Mouse (Mus musculus) ES-E14 (cell line): Measurements from ENCODE around the gene Gm20671. TPM values are rescaled to one million over a fixed set of nuclear protein-coding genes. Genes with fewer than 3 reads are reported as not detected.
A peak's percentile ranks its signal among the peaks of the same experiment; 100 is the strongest.

Experiments used
- DNase-seq: peaks from one replicate; pipeline ENCODE4 v3.0.0-alpha.2; 2013; ENCODE audit warnings: low read depth, low spot score
- H3K27ac ChIP-seq: 2 replicates; pipeline ENCODE4 v1.5.1; 2012; ENCODE audit warnings: low read depth, mild to moderate bottlenecking, low read length, moderate library complexity, mixed read lengths; ENCODE audit not compliant: poor library complexity, insufficient read depth, severe bottlenecking
- H3K36me3 ChIP-seq: 2 replicates; pipeline ENCODE4 v1.6.1; 2012; ENCODE audit warnings: mild to moderate bottlenecking, low read length, moderate library complexity, mixed read lengths; ENCODE audit not compliant: control insufficient read depth, poor library complexity, insufficient read depth, severe bottlenecking
- H3K4me1 ChIP-seq, 2 experiments: fragments of 150-350 bp in 1 of 2; sonication (generic) in 1 of 2; 2 replicates each; pipeline ENCODE4 v1.6.1; 2012; ENCODE audit warnings: low read length in 2 of 2, mild to moderate bottlenecking in 1 of 2, mixed read lengths in 1 of 2; ENCODE audit not compliant: control insufficient read depth in 2 of 2, insufficient read depth in 2 of 2, poor library complexity in 1 of 2
- H3K4me3 ChIP-seq, 2 experiments: fragments of 150-350 bp in 1 of 2; sonication (generic) in 1 of 2; 2 replicates each; pipeline ENCODE4 v1.5.1; 2012; ENCODE audit warnings: low read length in 2 of 2, low read depth in 1 of 2, mild to moderate bottlenecking in 1 of 2, mixed read lengths in 1 of 2; ENCODE audit not compliant: insufficient read depth in 1 of 2, poor library complexity in 1 of 2, severe bottlenecking in 1 of 2
- H3K9ac ChIP-seq: 2 replicates; pipeline ENCODE4 v1.6.1; 2012; ENCODE audit warnings: low read depth, mild to moderate bottlenecking, low read length, mixed read lengths; ENCODE audit not compliant: poor library complexity, insufficient read depth, severe bottlenecking
- H3K9me3 ChIP-seq: fragments of 150-350 bp; sonication (generic); 2 replicates; pipeline ENCODE4 v1.6.1; 2012; ENCODE audit warnings: low read depth, mild to moderate bottlenecking, low read length; ENCODE audit not compliant: control insufficient read depth, insufficient read depth
- CHD2 ChIP-seq: IDR thresholded peaks from 2 replicates; pipeline ENCODE4 v1.6.1; 2014; ENCODE audit warnings: mild to moderate bottlenecking, low read depth, low read length, inconsistent platforms
- HCFC1 ChIP-seq: IDR thresholded peaks from 2 replicates; pipeline ENCODE4 v1.6.1; 2012; ENCODE audit warnings: low read length, inconsistent platforms, borderline replicate concordance; ENCODE audit not compliant: insufficient read depth
- MAFK ChIP-seq: IDR thresholded peaks from 2 replicates; pipeline ENCODE4 v1.6.1; 2014; ENCODE audit warnings: mild to moderate bottlenecking, low read depth, low read length, inconsistent platforms; ENCODE audit not compliant: insufficient read depth
- ZC3H11A ChIP-seq: IDR thresholded peaks from 2 replicates; pipeline ENCODE4 v1.6.1; 2012; ENCODE audit warnings: low read depth, mild to moderate bottlenecking, inconsistent platforms, low read length, borderline replicate concordance
- ZNF384 ChIP-seq: IDR thresholded peaks from 2 replicates; pipeline ENCODE4 v1.6.1; 2012; ENCODE audit warnings: low read depth, low read length, inconsistent platforms
- in situ Hi-C, 2 experiments: fragments of 600-800 bp; cut with MboI; formaldehyde crosslinking; loops; one replicate each; pipeline ENCODE4 v1.15.1; 2025; ENCODE audit warnings: low sequenced_read_pairs in 2 of 2, inconsistent platforms in 1 of 2; ENCODE audit not compliant: unreplicated experiment in 2 of 2
- total RNA-seq: library from RNA; depleted of rRNA; stranded (reverse); fragments of 300-350 nt; gene quantifications from 2 replicates; pipeline ENCODE4 v1.2.3, GENCODE M21; 2012

Gene Gm20671
- total RNA-seq, 1 experiment, result not detected

GRCm38 (mm10) chr5:32718916-32719315, 108.0 kb downstream of the Gm20671 start:
- no peak for TF ChIP-seq MAFK
- TF ChIP-seq ZNF384, result no peak
- TF ChIP-seq HCFC1, result no peak
- TF ChIP-seq CHD2, result no peak
- TF ChIP-seq ZC3H11A, result no peak
- Histone ChIP-seq H3K4me1 (peaks cover 0 to 8% of the 10 kb centered on the region in 2 experiments; a peak in 2 of 4 replicates), H3K9me3 (no peaks in the 10 kb centered on the region), H3K36me3 (no peaks in the 10 kb centered on the region), H3K9ac (no peak overlapping the region), H3K27ac (no peak overlapping the region), H3K4me3 (no peak overlapping the region)
- DNase-seq, result no peak
- in situ Hi-C loops, result no loop called here

- no peak for TF ChIP-seq CHD2
- TF ChIP-seq MAFK, result no peak
- TF ChIP-seq ZC3H11A, result no peak
- no peak for TF ChIP-seq ZNF384
- no peak for TF ChIP-seq HCFC1
- Histone ChIP-seq H3K27ac (no peak overlapping the region), H3K9ac (no peak overlapping the region), H3K4me1 (peaks cover 0 to 8% of the 10 kb centered on the region in 2 experiments; a peak in 2 of 4 replicates), H3K9me3 (no peaks in the 10 kb centered on the region), H3K36me3 (no peaks in the 10 kb centered on the region), H3K4me3 (no peak overlapping the region)
- no peak for DNase-seq
- in situ Hi-C loops, result no loop called here
Observed at GRCm38 (mm10) chr5:32717726-32718125, 109.2 kb downstream of the Gm20671 start.

GRCm38 (mm10) chr5:32713703-32714467, 113.0 kb downstream of the Gm20671 start:
- DNase-seq, result peak; percentile 77
- H3K4me1 ChIP-seq, result peaks cover 0 to 2% of the 10 kb centered on the region in 2 experiments; a peak in 1 of 4 replicates
- H3K36me3 ChIP-seq, result no peaks in the 10 kb centered on the region
- peak overlapping the region; percentile 32; the same call in 1 of the 2 replicates for H3K9ac ChIP-seq
- H3K27ac ChIP-seq, result peak overlapping the region; percentile 74; the same call in 1 of the 2 replicates
- peak overlapping the region in 1 of 2 experiments; percentile 57; a peak in 2 of 4 replicates for H3K4me3 ChIP-seq
- TF ChIP-seq HCFC1, result peak; percentile 92
- no peak for TF ChIP-seq MAFK
- in situ Hi-C loops, result no loop called here
- H3K9me3 ChIP-seq, result no peaks in the 10 kb centered on the region

- TF ChIP-seq ZC3H11A, result no peak
- Histone ChIP-seq H3K9ac (peak overlapping the region; percentile 32; the same call in 1 of the 2 replicates), H3K4me1 (no peaks in the 10 kb centered on the region), H3K27ac (peak overlapping the region; percentile 74; the same call in 1 of the 2 replicates), H3K9me3 (no peaks in the 10 kb centered on the region), H3K36me3 (no peaks in the 10 kb centered on the region), H3K4me3 (peak overlapping the region in 1 of 2 experiments; percentile 54; a peak in 2 of 4 replicates)
- no peak for DNase-seq
- in situ Hi-C loops, result no loop called here
Observed at GRCm38 (mm10) chr5:32713042-32713702, 113.7 kb downstream of the Gm20671 start.
